Comparison of ENCODE assay signal across 8 mouse cellular contexts in the genomic region with DNA sequence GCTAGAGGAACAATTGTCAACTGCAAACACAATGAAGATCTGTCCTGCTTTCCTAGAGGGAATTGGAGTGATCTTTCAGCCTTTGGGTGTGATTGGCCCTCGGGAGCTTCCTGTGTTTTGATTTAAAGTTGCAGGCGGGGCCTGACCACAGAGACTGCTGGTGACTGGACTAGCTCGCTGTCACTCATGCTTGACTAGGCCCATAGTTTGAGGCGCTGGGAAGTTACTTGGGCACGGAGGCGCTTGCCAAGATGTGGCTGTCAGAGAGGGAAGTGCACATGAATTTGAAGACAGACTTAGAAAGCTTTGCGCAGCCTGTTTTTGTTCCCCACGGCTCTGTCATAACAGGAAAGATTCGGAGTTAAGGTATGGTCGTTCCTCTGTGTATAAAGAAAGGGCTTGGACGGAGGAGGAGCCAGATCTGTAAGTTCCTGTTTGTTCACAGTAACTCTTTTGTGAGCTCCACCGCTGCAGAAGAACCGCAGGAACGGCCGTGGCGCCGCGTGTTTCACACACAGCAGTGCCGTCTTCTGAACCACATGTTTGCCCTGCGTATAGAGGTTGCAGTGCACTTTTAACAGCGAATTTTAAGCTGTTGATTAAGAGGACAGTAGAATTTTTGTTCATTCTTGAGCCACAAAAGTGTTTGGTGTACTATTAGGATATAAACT. TPM values are rescaled to one million over a fixed set of nuclear protein-coding genes. Genes with fewer than 3 reads are reported as not detected.
DNase-seq lines count a peak whose midpoint lies in the region; ATAC-seq lines count a peak whose summit lies in the region.

No protein-coding gene starts in this region.

- H3K4me3 ChIP-seq in hindbrain, embryonic 13.5 days = peak overlapping the region; percentile 41

- peaks cover 29% of the 10 kb centered on the region for H3K36me3 ChIP-seq in hindbrain, embryonic 13.5 days

- H3K9me3 ChIP-seq in hindbrain, embryonic 13.5 days = no peaks in the 10 kb centered on the region

- ATAC-seq in hindbrain, embryonic 13.5 days (ENCODE audit: low FRiP score) = peak; percentile 96

- peak overlapping the region; percentile 57 for H3K4me2 ChIP-seq in hindbrain, embryonic 13.5 days

- H3K27me3 ChIP-seq in hindbrain, embryonic 13.5 days = no peaks in the 10 kb centered on the region

- H3K27ac ChIP-seq in hindbrain, embryonic 13.5 days = no peak overlapping the region

- H3K9ac ChIP-seq in hindbrain, embryonic 13.5 days = peak overlapping the region; percentile 51

- peak; percentile 98 for DNase-seq in NIH3T3 (ENCODE audit: low read depth)
- DNase-seq in cerebellum, postnatal 10 days = peak; percentile 95
- peak; percentile 90 for DNase-seq in frontal cortex, postnatal 10 days (ENCODE audit: low spot score in 2 of 2)
- peak; percentile 81 to 94 for DNase-seq in layer of hippocampus, postnatal 25 days (ENCODE audit: extremely low spot score in 1 of 2, low spot score in 1 of 2)
- DNase-seq in lung, postnatal 25 days (ENCODE audit: low spot score) = peak; percentile 98
- DNase-seq in retina, embryonic 14.5 days (ENCODE audit: low spot score) = peak; percentile 98
- DNase-seq in thymus, postnatal 4 days = peak; percentile 95

- under 1% methylated on average over 21 of the region's 21 CpGs for WGBS in hindbrain, embryonic 13.5 days

- H3K4me1 ChIP-seq in hindbrain, embryonic 13.5 days (replicated peaks) = peaks cover 17% of the 10 kb centered on the region

RNA-seq across cellular contexts. Expression of gene Cntrl, which starts 22.8 kb away (rescaled TPM):
- 11.9 and 13.8 TPM in 2 replicates for polyA plus RNA-seq in hindbrain, embryonic 13.5 days (2015; fragmentation: Nextera tagmentation; extraction: Ambion mirVana)
- total RNA-seq in layer of hippocampus, postnatal 25 days (2021) = 10 to 100 TPM in 1 of 2 experiments, 1 to 10 TPM in 1; 7.2 to 12.2 TPM

RNA-seq across cellular contexts. Expression of gene AI182371, which starts 30.8 kb away (rescaled TPM):
- polyA plus RNA-seq in hindbrain, embryonic 13.5 days (2015; fragmentation: Nextera tagmentation; extraction: Ambion mirVana) = 0.58 TPM in 1 of 2 replicates, not detected in the other
- under 1 TPM in 1 of 2 experiments, not detected in 1; 0.59 TPM for total RNA-seq in layer of hippocampus, postnatal 25 days (2021)
